Mouse (Mus musculus): ENCODE data around the gene Bbs7. TPM values are rescaled to one million over a fixed set of nuclear protein-coding genes. Genes with fewer than 3 reads are reported as not detected.
"Not testable (repeated sequence)": the region's sequence is repeated elsewhere in the genome, so short reads cannot be mapped to it uniquely, and the experiment has no call there.

The Bbs7 gene
- polyA plus RNA-seq, 1 experiment from 2014 or later: 19.9 TPM

- H3K27ac ChIP-seq (ENCODE audit: low read depth): no peak overlapping the region
- TF ChIP-seq CTCF (IDR thresholded peaks at IDR 0.05; ENCODE audit: low read depth): no peak
- ATAC-seq (ENCODE audit: insufficient read depth) (no peak), DNase-seq (no peak)
- H3K9ac ChIP-seq: no peak overlapping the region
- H3K36me3 ChIP-seq (ENCODE audit: insufficient read depth): no peaks in the 10 kb centered on the region
- H3K27me3 ChIP-seq (ENCODE audit: insufficient read depth, low read length): no peaks in the 10 kb centered on the region
- no peak overlapping the region for H3K4me3 ChIP-seq (ENCODE audit: low read depth, low read length)
- WGBS: 78% methylated on average over 2 of the region's 2 CpGs
- H3K9me3 ChIP-seq (ENCODE audit: low read depth, low read length): no peaks in the 10 kb centered on the region
- no peaks in the 10 kb centered on the region for H3K4me1 ChIP-seq (ENCODE audit: insufficient read depth)
- no peak overlapping the region for H3K4me2 ChIP-seq
These were observed 13.5 kb upstream of the Bbs7 start for GRCm38 (mm10) chr3:36626803-36627202.

GRCm38 (mm10) chr3:36618181-36618580, 4.9 kb upstream of the Bbs7 start:
- Histone ChIP-seq H3K4me1 (ENCODE audit: insufficient read depth) (no peaks in the 10 kb centered on the region), H3K4me3 (ENCODE audit: low read depth, low read length) (no peak overlapping the region), H3K36me3 (ENCODE audit: insufficient read depth) (no peaks in the 10 kb centered on the region), H3K9me3 (ENCODE audit: low read depth, low read length) (no peaks in the 10 kb centered on the region), H3K9ac (no peak overlapping the region), H3K27ac (ENCODE audit: low read depth) (no peak overlapping the region), H3K27me3 (ENCODE audit: insufficient read depth, low read length) (no peaks in the 10 kb centered on the region), H3K4me2 (no peak overlapping the region)
- ATAC-seq (ENCODE audit: insufficient read depth) (no peak), DNase-seq (no peak)
- no peak for TF ChIP-seq CTCF (IDR thresholded peaks at IDR 0.05; ENCODE audit: low read depth)
- WGBS: 65% methylated on average over 7 of the region's 7 CpGs

- H3K9me3 ChIP-seq (ENCODE audit: low read depth, low read length): no peaks in the 10 kb centered on the region
- peak overlapping the region; percentile 70 for H3K4me2 ChIP-seq
- H3K27me3 ChIP-seq (ENCODE audit: insufficient read depth, low read length): no peaks in the 10 kb centered on the region
- no peak overlapping the region for H3K4me3 ChIP-seq (ENCODE audit: low read depth, low read length)
- DNase-seq (no peak), ATAC-seq (ENCODE audit: insufficient read depth) (no peak)
- no peak for TF ChIP-seq CTCF (IDR thresholded peaks at IDR 0.05; ENCODE audit: low read depth)
- H3K9ac ChIP-seq: no peak overlapping the region
- WGBS: 68% methylated on average over 5 of the region's 5 CpGs
- no peak overlapping the region for H3K27ac ChIP-seq (ENCODE audit: low read depth)
- no peaks in the 10 kb centered on the region for H3K36me3 ChIP-seq (ENCODE audit: insufficient read depth)
- no peaks in the 10 kb centered on the region for H3K4me1 ChIP-seq (ENCODE audit: insufficient read depth)
These were observed 605 bp upstream of the Bbs7 start for GRCm38 (mm10) chr3:36613908-36614255.

- peak overlapping the region; percentile 69 for H3K4me3 ChIP-seq (ENCODE audit: low read depth, low read length)
- H3K27me3 ChIP-seq (ENCODE audit: insufficient read depth, low read length): no peaks in the 10 kb centered on the region
- under 1% methylated on average over 6 of the region's 6 CpGs for WGBS
- H3K27ac ChIP-seq (ENCODE audit: low read depth): no peak overlapping the region
- peak; percentile 45 for ATAC-seq (ENCODE audit: insufficient read depth)
- H3K9me3 ChIP-seq (ENCODE audit: low read depth, low read length): no peaks in the 10 kb centered on the region
- no peak for DNase-seq
- peak overlapping the region; percentile 72 for H3K9ac ChIP-seq
- no peaks in the 10 kb centered on the region for H3K36me3 ChIP-seq (ENCODE audit: insufficient read depth)
- no peaks in the 10 kb centered on the region for H3K4me1 ChIP-seq (ENCODE audit: insufficient read depth)
- peak overlapping the region; percentile 70 for H3K4me2 ChIP-seq
- no peak for TF ChIP-seq CTCF (IDR thresholded peaks at IDR 0.05; ENCODE audit: low read depth)
These were observed 590 bp downstream of the Bbs7 start for GRCm38 (mm10) chr3:36612687-36613086.

- Histone ChIP-seq H3K4me1 (ENCODE audit: insufficient read depth) (no peaks in the 10 kb centered on the region), H3K27me3 (ENCODE audit: insufficient read depth, low read length) (no peaks in the 10 kb centered on the region), H3K9me3 (ENCODE audit: low read depth, low read length) (no peaks in the 10 kb centered on the region), H3K4me3 (ENCODE audit: low read depth, low read length) (no peak overlapping the region), H3K4me2 (no peak overlapping the region), H3K36me3 (ENCODE audit: insufficient read depth) (peaks cover 5% of the 10 kb centered on the region; the same call in 1 of the 2 replicates), H3K27ac (ENCODE audit: low read depth) (no peak overlapping the region), H3K9ac (no peak overlapping the region)
- DNase-seq: no peak
- 67% methylated on average over 7 of the region's 7 CpGs for WGBS
- no peak for ATAC-seq (ENCODE audit: insufficient read depth)
- TF ChIP-seq CTCF (IDR thresholded peaks at IDR 0.05; ENCODE audit: low read depth): no peak
These were observed 7.1 kb downstream of the Bbs7 start for GRCm38 (mm10) chr3:36605894-36606783.

GRCm38 (mm10) chr3:36599773-36600172, 13.5 kb downstream of the Bbs7 start:
- WGBS: 84% methylated on average over 8 of the region's 9 CpGs

GRCm38 (mm10) chr3:36598811-36599210, 14.5 kb downstream of the Bbs7 start:
- Histone ChIP-seq H3K9me3 (ENCODE audit: low read depth, low read length) (no peaks in the 10 kb centered on the region), H3K4me2 (no peak overlapping the region), H3K36me3 (ENCODE audit: insufficient read depth) (no peaks in the 10 kb centered on the region), H3K27ac (ENCODE audit: low read depth) (no peak overlapping the region), H3K9ac (no peak overlapping the region), H3K4me3 (ENCODE audit: low read depth, low read length) (no peak overlapping the region), H3K4me1 (ENCODE audit: insufficient read depth) (no peaks in the 10 kb centered on the region), H3K27me3 (ENCODE audit: insufficient read depth, low read length) (no peaks in the 10 kb centered on the region)
- WGBS: 42% methylated on average over 3 of the region's 3 CpGs
- peak; percentile 53 for DNase-seq
- no peak for TF ChIP-seq CTCF (IDR thresholded peaks at IDR 0.05; ENCODE audit: low read depth)
- no peak for ATAC-seq (ENCODE audit: insufficient read depth)

More at GRCm38 (mm10) chr3:36599773-36600172, 13.5 kb downstream of the Bbs7 start:
- H3K4me1 ChIP-seq (ENCODE audit: insufficient read depth); H3K4me3 ChIP-seq (ENCODE audit: low read depth, low read length); H3K36me3 ChIP-seq (ENCODE audit: insufficient read depth); H3K27me3 ChIP-seq (ENCODE audit: insufficient read depth, low read length); H3K4me2 ChIP-seq; H3K9ac ChIP-seq; H3K9me3 ChIP-seq (ENCODE audit: low read depth, low read length); ATAC-seq (ENCODE audit: insufficient read depth); H3K27ac ChIP-seq (ENCODE audit: low read depth): not testable (repeated sequence)
- peak; percentile 4 for DNase-seq
- TF ChIP-seq CTCF (IDR thresholded peaks at IDR 0.05; ENCODE audit: low read depth): 0 out of 2 replicates have a peak, but pooled peaks have one; percentile 12

All from lung, embryonic 14.5 days (tissue).